Mouse (Mus musculus) thymus, adult 2 months (tissue): ENCODE measurements around the gene Thsd7b.

Source experiments
- CTCF ChIP-seq: fragments of 200-500 bp; IDR thresholded peaks from 2 replicates; pipeline ENCODE4 v1.5.1; 2012; ENCODE audit warnings: mild to moderate bottlenecking, control low read depth, low read length, moderate library complexity, borderline replicate concordance; ENCODE audit not compliant: control insufficient read depth, poor library complexity, insufficient read depth; ENCODE audit errors: extremely low read depth
- POLR2A ChIP-seq: fragments of 200-500 bp; IDR thresholded peaks from 2 replicates; pipeline ENCODE4 v1.6.1; 2012; ENCODE audit warnings: mild to moderate bottlenecking, low read length, control low read depth, moderate library complexity; ENCODE audit not compliant: control insufficient read depth, poor library complexity, insufficient read depth; ENCODE audit errors: extremely low read depth

DNA sequence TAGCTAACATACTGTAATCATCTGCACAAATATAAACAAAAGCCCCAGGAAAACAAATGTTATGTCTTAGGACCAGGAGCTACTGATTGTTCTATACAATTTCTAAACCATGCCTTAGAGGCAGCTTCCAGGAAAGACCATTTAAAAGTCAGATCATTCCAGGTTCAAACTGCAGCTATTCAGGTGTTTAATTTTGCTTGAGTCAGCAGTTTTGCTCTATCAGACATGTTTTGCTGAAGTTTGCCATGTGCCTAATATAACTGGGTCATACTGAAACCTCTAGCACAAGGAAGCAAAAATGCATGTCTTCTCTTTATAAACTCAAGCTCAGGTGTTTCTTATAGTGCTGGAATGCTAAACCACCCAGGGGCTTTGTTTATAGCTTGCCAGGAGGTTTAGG is 893.1 kb downstream of the Thsd7b start:
- TF ChIP-seq CTCF (no peak), POLR2A (no peak)
